Mouse (Mus musculus) 3T3-L1 (cell line): ENCODE data around the gene Slc26a6.

Source experiments
- DNase-seq: peaks from one replicate; pipeline ENCODE4 v3.0.0-alpha.2; 2015; ENCODE audit warnings: low read depth, low spot score

Gene Slc26a6

DNA sequence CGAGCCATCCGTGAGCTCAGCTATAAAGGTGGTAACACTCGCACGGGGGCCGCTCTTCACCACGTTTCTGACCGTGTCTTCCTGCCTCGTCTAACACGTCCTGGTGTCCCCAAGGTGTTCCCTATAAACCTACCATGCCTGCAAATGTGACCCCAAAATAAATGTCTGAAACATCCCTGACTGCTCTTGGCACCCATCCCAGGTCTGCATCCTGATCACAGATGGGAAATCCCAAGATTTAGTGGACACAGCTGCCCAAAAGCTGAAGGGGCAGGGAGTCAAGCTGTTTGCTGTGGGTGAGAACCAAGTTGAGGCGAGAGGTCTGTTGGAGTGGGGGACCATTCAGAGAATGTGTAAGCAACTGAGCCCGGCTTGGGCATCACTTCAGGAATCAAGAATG lies 102.2 kb downstream of the Slc26a6 start:
- DNase-seq, result peak; percentile 20

DNA sequence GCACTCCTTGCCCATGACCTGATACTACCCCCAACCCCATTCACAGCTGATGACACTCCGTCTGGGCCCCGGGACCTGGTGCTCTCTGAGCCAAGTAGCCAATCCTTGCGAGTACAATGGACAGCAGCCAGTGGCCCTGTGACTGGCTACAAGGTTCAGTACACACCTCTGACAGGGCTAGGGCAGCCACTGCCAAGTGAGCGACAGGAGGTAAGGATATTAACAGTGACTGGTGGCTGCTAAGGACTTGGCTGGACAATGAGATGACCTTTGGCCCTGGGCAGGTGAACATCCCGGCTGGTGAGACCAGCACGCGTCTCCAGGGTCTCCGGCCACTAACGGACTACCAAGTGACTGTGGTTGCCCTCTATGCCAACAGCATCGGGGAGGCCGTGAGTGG lies 102.8 kb downstream of the Slc26a6 start:
- no peak for DNase-seq
